Mouse (Mus musculus) megakaryocyte, embryonic 14.5 days (primary cell): ENCODE measurements at regions not wholly inside any gene's neighbourhood (a gene's known extent, or its start where the extent isn't known, plus 50 kb on each side); places are given as distances from the start of the nearest gene placed in this dataset.

ENCODE experiments used
- H3K27me3 ChIP-seq: replicated peaks from 2 replicates; pipeline ENCODE3; 2012; ENCODE audit warnings: inconsistent platforms
- H3K36me3 ChIP-seq: replicated peaks from 2 replicates; pipeline ENCODE3; 2012; ENCODE audit warnings: low read length, inconsistent platforms, mixed read lengths
- H3K4me1 ChIP-seq: 2 replicates; pipeline ENCODE4 v1.6.1; 2012; ENCODE audit warnings: inconsistent platforms
- H3K4me3 ChIP-seq: replicated peaks from 2 replicates; pipeline ENCODE3; 2012; ENCODE audit warnings: moderate library complexity, mild to moderate bottlenecking, inconsistent platforms
- H3K9me3 ChIP-seq: 2 replicates; pipeline ENCODE4 v1.6.1; 2012; ENCODE audit warnings: inconsistent platforms
- FLI1 ChIP-seq: IDR thresholded peaks from 2 replicates; pipeline ENCODE4 v1.6.1; 2012; ENCODE audit warnings: low read length, inconsistent platforms, mixed read lengths
- GATA1 ChIP-seq: IDR thresholded peaks from 3 replicates; pipeline ENCODE4 v1.6.1; 2012; ENCODE audit warnings: mixed read lengths, low read length, inconsistent platforms, borderline replicate concordance

DNA sequence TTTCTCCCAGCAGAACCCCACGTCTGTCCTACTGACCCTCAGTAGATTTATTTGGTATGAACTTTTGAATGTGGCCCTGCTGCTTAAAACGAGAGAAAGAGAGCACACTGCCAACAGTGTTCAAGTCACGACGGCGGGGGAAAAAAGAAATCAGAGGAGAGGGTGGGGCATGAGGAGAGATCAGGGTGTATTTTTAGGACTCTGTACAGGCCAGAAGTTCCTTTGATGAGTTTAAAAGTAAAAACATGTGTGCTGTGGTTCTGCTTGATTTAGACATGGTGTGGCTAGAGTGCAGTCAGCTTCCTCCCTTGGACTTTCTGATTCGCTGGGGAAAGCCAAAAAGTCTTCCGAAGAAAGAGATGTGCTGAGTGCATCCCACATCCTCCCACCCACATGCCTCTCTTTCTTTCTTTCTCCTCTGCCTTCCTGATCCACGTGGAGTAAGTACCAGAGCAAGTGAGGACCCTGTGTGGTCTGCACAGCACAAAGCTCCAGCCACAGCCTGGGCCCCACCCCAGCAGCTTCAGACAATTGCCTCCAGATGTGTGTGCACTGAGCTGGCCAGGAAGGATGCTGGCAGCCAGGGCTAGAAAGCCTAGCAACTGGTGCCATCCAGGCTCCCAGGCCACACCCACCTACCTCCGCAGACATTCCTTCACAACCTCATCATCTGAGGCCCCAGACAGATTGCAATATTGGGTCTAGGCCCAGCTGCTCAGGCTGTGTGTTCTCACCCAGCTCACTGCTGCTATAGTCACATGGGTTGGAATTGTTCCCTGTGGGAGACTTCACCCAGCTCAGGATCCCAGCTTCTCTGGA, 78.5 kb upstream of the Cdh5 start:
- Histone ChIP-seq H3K9me3 (no peaks in the 10 kb centered on the region), H3K36me3 (no peaks in the 10 kb centered on the region), H3K4me3 (no peak overlapping the region), H3K4me1 (no peaks in the 10 kb centered on the region), H3K27me3 (peaks cover 5% of the 10 kb centered on the region)
- TF ChIP-seq FLI1 (no peak), GATA1 (no peak)

- TF ChIP-seq FLI1 (no peak), GATA1 (no peak)
- Histone ChIP-seq H3K27me3 (peaks cover 9% of the 10 kb centered on the region), H3K9me3 (peaks cover 21% of the 10 kb centered on the region), H3K4me3 (no peak overlapping the region), H3K36me3 (no peaks in the 10 kb centered on the region), H3K4me1 (peaks cover 4% of the 10 kb centered on the region; the same call in 1 of the 2 replicates)
These were observed 74.1 kb upstream of the Cdh5 start for GRCm38 (mm10) chr8:104027161-104027821.

- no peak for TF ChIP-seq FLI1
- no peak for TF ChIP-seq GATA1
- H3K4me3 ChIP-seq = peak overlapping the region; percentile 75
- H3K9me3 ChIP-seq = peaks cover 21% of the 10 kb centered on the region
- peaks cover 9% of the 10 kb centered on the region for H3K27me3 ChIP-seq
- H3K4me1 ChIP-seq = peaks cover 4% of the 10 kb centered on the region; the same call in 1 of the 2 replicates
- no peaks in the 10 kb centered on the region for H3K36me3 ChIP-seq
These were observed 72.8 kb upstream of the Cdh5 start for GRCm38 (mm10) chr8:104028626-104029025.

- Histone ChIP-seq H3K4me1 (peaks cover 4% of the 10 kb centered on the region; the same call in 1 of the 2 replicates), H3K9me3 (peaks cover 21% of the 10 kb centered on the region), H3K4me3 (no peak overlapping the region), H3K36me3 (no peaks in the 10 kb centered on the region), H3K27me3 (peaks cover 6% of the 10 kb centered on the region)
- TF ChIP-seq FLI1 (no peak), GATA1 (no peak)
These were observed 69.2 kb upstream of the Cdh5 start for GRCm38 (mm10) chr8:104032179-104032578.

DNA sequence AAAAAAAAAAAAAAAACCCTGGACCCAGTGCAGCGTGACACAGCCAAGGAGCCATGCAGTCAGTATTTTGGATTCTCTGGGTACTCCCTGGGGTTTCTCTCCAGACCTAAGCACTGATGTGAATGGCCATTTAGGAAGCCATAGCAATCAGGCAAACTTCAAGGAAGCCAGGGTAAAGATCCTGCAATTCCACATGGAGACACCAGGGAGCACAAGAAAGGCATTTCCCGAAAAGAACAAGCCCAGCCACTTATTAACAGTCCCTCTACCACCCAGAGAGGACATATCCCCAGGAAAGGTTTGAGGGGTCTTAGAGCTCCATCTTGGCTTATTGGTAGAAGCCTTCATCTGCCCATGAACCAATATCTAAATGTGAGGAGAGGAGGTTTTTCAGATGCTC, 68.3 kb upstream of the Cdh5 start:
- TF ChIP-seq GATA1 (no peak), FLI1 (no peak)
- H3K9me3 ChIP-seq = peaks cover 21% of the 10 kb centered on the region
- H3K4me1 ChIP-seq = peaks cover 4% of the 10 kb centered on the region; the same call in 1 of the 2 replicates
- no peaks in the 10 kb centered on the region for H3K36me3 ChIP-seq
- H3K27me3 ChIP-seq = peaks cover 4% of the 10 kb centered on the region
- no peak overlapping the region for H3K4me3 ChIP-seq

DNA sequence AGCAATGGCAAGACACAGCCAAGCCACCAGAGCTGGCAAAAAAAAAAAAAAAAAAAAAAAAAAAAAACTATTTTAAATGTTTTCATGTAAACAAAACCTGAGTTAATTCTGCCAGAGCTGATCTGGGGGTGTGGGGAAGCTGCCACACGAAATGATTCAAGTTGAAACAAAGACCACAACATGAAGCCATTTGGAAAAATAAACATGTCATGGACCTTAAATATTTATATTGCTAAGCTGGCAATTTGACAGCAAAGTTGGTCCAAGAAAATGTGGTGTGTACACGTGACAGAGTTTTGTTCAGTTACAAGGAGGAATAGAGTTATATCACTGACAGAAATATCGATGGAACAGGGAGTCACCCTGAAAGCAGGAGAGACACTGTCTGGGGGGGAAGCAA, 67.1 kb upstream of the Cdh5 start:
- TF ChIP-seq GATA1 (no peak), FLI1 (no peak)
- Histone ChIP-seq H3K4me1 (peaks cover 5% of the 10 kb centered on the region), H3K36me3 (no peaks in the 10 kb centered on the region), H3K9me3 (peaks cover 21% of the 10 kb centered on the region), H3K4me3 (no peak overlapping the region), H3K27me3 (no peaks in the 10 kb centered on the region)

DNA sequence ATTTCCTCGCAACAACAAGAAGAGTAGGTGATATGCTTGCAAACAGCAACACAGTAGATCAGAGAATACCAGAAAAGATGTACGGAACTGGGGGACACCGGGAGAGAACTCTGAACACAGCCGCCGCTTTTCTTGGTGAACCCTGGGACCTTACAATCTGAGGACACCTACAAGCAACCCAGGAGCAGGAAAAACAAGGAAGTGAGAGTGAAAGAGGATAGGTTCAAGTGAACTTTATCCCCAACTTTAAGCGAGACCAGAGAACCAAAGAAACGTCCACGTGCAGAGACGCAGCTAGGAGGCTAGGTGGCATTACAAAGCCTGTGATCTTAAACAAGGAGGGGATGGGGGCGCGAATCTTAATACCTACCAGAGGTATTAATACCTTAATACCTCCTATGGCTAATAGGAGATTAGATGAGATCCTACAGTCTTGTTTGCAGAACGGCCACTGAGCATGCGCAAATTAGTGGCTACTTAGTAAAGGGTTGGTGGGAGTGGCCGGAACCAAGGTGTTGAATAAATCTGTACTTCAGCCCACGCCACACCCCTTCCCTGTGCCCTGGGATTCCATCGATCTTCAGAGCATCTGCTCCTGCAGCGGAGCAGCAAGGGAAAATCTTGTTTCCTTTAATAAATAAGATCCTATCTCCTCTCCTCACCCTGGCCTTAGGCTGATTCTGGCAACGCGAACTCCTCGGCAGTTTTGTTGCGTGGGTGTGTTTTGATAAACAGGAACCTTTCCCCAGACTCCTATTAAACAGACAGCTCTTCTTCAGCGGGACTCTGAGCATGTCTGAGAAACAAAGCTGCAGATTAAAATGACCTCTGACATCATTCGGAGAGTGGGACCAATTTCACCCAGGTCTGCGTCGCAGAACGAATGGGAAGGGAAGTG, 64.6 kb upstream of the Cdh5 start:
- TF ChIP-seq FLI1 = no peak
- TF ChIP-seq GATA1 = no peak
- H3K36me3 ChIP-seq = no peaks in the 10 kb centered on the region
- H3K4me3 ChIP-seq = no peak overlapping the region
- H3K9me3 ChIP-seq = peaks cover 3% of the 10 kb centered on the region
- peaks cover 15% of the 10 kb centered on the region for H3K4me1 ChIP-seq
- H3K27me3 ChIP-seq = no peaks in the 10 kb centered on the region

DNA sequence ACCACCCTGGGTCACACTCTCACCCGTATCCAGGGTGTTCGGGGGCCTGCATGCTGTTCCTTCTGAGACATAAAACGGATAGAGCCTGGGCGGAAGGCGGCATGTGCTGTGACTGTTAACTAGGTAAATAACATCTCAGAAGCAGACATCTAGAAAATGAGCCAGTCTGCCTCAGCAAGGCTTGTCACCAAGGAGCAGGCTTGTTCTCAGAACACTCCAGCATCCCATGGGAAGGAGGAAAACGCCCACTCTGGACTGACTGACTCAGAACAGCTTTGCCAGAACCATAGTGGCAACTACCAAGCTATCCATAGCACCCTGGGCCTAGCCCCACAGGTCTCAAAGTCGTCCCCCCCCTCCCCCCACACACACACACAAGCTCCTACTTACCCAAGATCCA, 63.8 kb upstream of the Cdh5 start:
- Histone ChIP-seq H3K4me3 (no peak overlapping the region), H3K9me3 (no peaks in the 10 kb centered on the region), H3K36me3 (no peaks in the 10 kb centered on the region), H3K4me1 (peaks cover 23% of the 10 kb centered on the region), H3K27me3 (no peaks in the 10 kb centered on the region)
- TF ChIP-seq GATA1 = no peak

DNA sequence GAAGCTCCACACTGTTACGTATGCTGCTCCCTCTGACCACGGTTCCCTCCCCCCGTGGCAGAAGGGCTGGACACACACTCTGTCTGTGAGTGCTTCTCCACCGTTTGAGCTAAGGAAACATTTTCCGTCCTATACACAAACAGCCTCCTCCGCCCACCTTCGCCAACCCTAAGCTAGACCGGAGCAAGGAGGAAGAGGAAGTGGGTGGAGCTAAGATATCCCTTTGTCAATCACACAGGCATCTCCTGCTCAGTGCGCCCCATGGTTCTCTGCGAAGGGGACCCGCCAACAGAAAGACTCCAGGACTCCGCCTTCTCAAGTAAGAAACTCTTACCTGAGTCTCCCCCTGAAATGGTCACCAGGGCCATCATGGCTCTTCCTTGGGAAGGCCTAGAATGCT, 61.9 kb upstream of the Cdh5 start:
- Histone ChIP-seq H3K4me1 (peaks cover 30% of the 10 kb centered on the region), H3K4me3 (peak overlapping the region; percentile 29), H3K27me3 (no peaks in the 10 kb centered on the region), H3K36me3 (no peaks in the 10 kb centered on the region), H3K9me3 (no peaks in the 10 kb centered on the region)
- TF ChIP-seq FLI1 (no peak), GATA1 (no peak)
